Mouse (Mus musculus): ENCODE data around the gene Drd1.

DNA sequence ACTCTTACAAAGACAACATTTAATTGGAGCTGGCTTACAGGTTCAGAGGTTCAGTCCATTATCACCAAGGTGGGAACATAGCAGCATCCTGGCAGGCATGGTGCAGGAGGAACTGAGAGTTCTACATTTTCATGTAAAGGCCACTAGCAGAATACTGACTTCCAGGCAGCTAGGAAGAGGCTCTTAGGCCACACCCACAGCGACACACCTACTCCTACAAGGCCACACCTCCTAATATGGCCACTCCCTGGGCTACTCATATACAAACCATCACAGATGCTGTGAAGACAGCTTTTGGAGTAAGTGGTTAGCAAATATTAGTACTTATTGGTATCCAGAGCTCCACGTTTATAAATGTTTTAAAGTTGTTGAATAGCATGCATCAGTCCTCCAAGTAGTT is 19.9 kb upstream of the Drd1 start:
- TF ChIP-seq POLR2A (IDR thresholded peaks at IDR 0.05; ENCODE audit: borderline replicate concordance, extremely low read depth, low read depth, low read length) (no peak), CTCF (IDR thresholded peaks at IDR 0.05; ENCODE audit: insufficient read depth, low read length) (no peak)
